Mouse (Mus musculus): Measurements from ENCODE around the gene Fam186b. TPM values are rescaled to one million over a fixed set of nuclear protein-coding genes. Genes with fewer than 3 reads are reported as not detected.

Gene Fam186b
- 0.09 and 0.47 TPM in 2 replicates for polyA plus RNA-seq (2015; fragmentation: Nextera tagmentation; extraction: Ambion mirVana)

GRCm38 (mm10) chr15:99295484-99295981, at the start of gene Fam186b:
TSS of gene Fam186b (minus strand) at chr15:99295888.
- ATAC-seq (replicated peaks; ENCODE audit: insufficient number of reproducible peaks, insufficient read depth, low FRiP score, low read depth) = peak; percentile 4; the same call in 1 of the 2 replicates

GRCm38 (mm10) chr15:99344961-99345360, 49.3 kb upstream of the Fam186b start:
- 48% methylated on average over 4 of the region's 4 CpGs for WGBS
- no peak for ATAC-seq (replicated peaks; ENCODE audit: insufficient number of reproducible peaks, insufficient read depth, low FRiP score, low read depth)
- no peak overlapping the region for H3K4me3 ChIP-seq
- no peaks in the 10 kb centered on the region for H3K27me3 ChIP-seq
- no peak overlapping the region for H3K4me2 ChIP-seq
- H3K9ac ChIP-seq = no peak overlapping the region
- no peaks in the 10 kb centered on the region for H3K9me3 ChIP-seq (replicated peaks)
- H3K36me3 ChIP-seq = no peaks in the 10 kb centered on the region
- peak overlapping the region; percentile 90 for H3K27ac ChIP-seq
- peaks cover 62% of the 10 kb centered on the region for H3K4me1 ChIP-seq (replicated peaks)

More at GRCm38 (mm10) chr15:99295484-99295981, at the start of gene Fam186b:
- Histone ChIP-seq H3K4me2 (peak within 1 kb of the TSS; percentile 77), H3K4me3 (peak within 1 kb of the TSS; percentile 77), H3K27ac (peak within 1 kb of the TSS; percentile 88), H3K27me3 (no peaks in the 10 kb centered on the region), H3K9me3 (replicated peaks) (no peaks in the 10 kb centered on the region), H3K4me1 (replicated peaks) (peaks cover 14% of the 10 kb centered on the region), H3K36me3 (no peaks in the 10 kb centered on the region), H3K9ac (peak within 1 kb of the TSS; percentile 68)
- 3% methylated on average over 17 of the region's 17 CpGs for WGBS

GRCm38 (mm10) chr15:99344148-99344870, 48.6 kb upstream of the Fam186b start:
- no peak overlapping the region for H3K4me3 ChIP-seq
- H3K9ac ChIP-seq = peak overlapping the region; percentile 22; the same call in 1 of the 2 replicates
- ATAC-seq (replicated peaks; ENCODE audit: insufficient number of reproducible peaks, insufficient read depth, low FRiP score, low read depth) = 0 out of 2 replicates have a peak, but pooled peaks have one; percentile 11
- no peaks in the 10 kb centered on the region for H3K9me3 ChIP-seq (replicated peaks)
- peak overlapping the region; percentile 90 for H3K27ac ChIP-seq
- 48% methylated on average over 8 of the region's 8 CpGs for WGBS
- no peaks in the 10 kb centered on the region for H3K27me3 ChIP-seq
- H3K4me1 ChIP-seq (replicated peaks) = peaks cover 64% of the 10 kb centered on the region
- no peaks in the 10 kb centered on the region for H3K36me3 ChIP-seq
- H3K4me2 ChIP-seq = peak overlapping the region; percentile 44; the same call in 1 of the 2 replicates

- peak; percentile 79 for ATAC-seq (replicated peaks; ENCODE audit: insufficient number of reproducible peaks, insufficient read depth, low FRiP score, low read depth)
- peak overlapping the region; percentile 44 for H3K4me2 ChIP-seq
- peaks cover 69% of the 10 kb centered on the region for H3K4me1 ChIP-seq (replicated peaks)
- 18% methylated on average over 5 of the region's 5 CpGs for WGBS
- H3K27ac ChIP-seq = peak overlapping the region; percentile 90
- no peak overlapping the region for H3K4me3 ChIP-seq
- H3K9me3 ChIP-seq (replicated peaks) = no peaks in the 10 kb centered on the region
- H3K9ac ChIP-seq = 0 out of 2 replicates have a peak overlapping the region, but pooled peaks have one; percentile 28
- H3K36me3 ChIP-seq = no peaks in the 10 kb centered on the region
- no peaks in the 10 kb centered on the region for H3K27me3 ChIP-seq
These were observed 47.9 kb upstream of the Fam186b start for GRCm38 (mm10) chr15:99343414-99344147.

GRCm38 (mm10) chr15:99342194-99342981, 46.7 kb upstream of the Fam186b start:
- Histone ChIP-seq H3K27ac (peak overlapping the region; percentile 90), H3K27me3 (no peaks in the 10 kb centered on the region), H3K9ac (peak overlapping the region; percentile 2; the same call in 1 of the 2 replicates), H3K9me3 (replicated peaks) (no peaks in the 10 kb centered on the region), H3K36me3 (no peaks in the 10 kb centered on the region), H3K4me3 (no peak overlapping the region), H3K4me1 (replicated peaks) (peaks cover 72% of the 10 kb centered on the region), H3K4me2 (peak overlapping the region; percentile 44)
- no peak for ATAC-seq (replicated peaks; ENCODE audit: insufficient number of reproducible peaks, insufficient read depth, low FRiP score, low read depth)
- 46% methylated on average over 9 of the region's 9 CpGs for WGBS

- H3K4me2 ChIP-seq = no peak overlapping the region
- peak overlapping the region; percentile 90 for H3K27ac ChIP-seq
- H3K36me3 ChIP-seq = no peaks in the 10 kb centered on the region
- peaks cover 82% of the 10 kb centered on the region for H3K4me1 ChIP-seq (replicated peaks)
- no peak for ATAC-seq (replicated peaks; ENCODE audit: insufficient number of reproducible peaks, insufficient read depth, low FRiP score, low read depth)
- WGBS = 66% methylated on average over 3 of the region's 3 CpGs
- no peak overlapping the region for H3K9ac ChIP-seq
- H3K4me3 ChIP-seq = no peak overlapping the region
- no peaks in the 10 kb centered on the region for H3K27me3 ChIP-seq
- no peaks in the 10 kb centered on the region for H3K9me3 ChIP-seq (replicated peaks)
These were observed 45.4 kb upstream of the Fam186b start for GRCm38 (mm10) chr15:99341102-99341501.

- Histone ChIP-seq H3K27ac (no peak overlapping the region), H3K9ac (no peak overlapping the region), H3K9me3 (replicated peaks) (no peaks in the 10 kb centered on the region), H3K4me3 (no peak overlapping the region), H3K36me3 (no peaks in the 10 kb centered on the region), H3K27me3 (no peaks in the 10 kb centered on the region), H3K4me1 (replicated peaks) (peaks cover 88% of the 10 kb centered on the region), H3K4me2 (no peak overlapping the region)
- WGBS = 45% methylated on average over 6 of the region's 6 CpGs
- no peak for ATAC-seq (replicated peaks; ENCODE audit: insufficient number of reproducible peaks, insufficient read depth, low FRiP score, low read depth)
These were observed 44.0 kb upstream of the Fam186b start for GRCm38 (mm10) chr15:99339669-99340068.

GRCm38 (mm10) chr15:99338916-99339315, 43.2 kb upstream of the Fam186b start:
- H3K36me3 ChIP-seq = no peaks in the 10 kb centered on the region
- H3K27me3 ChIP-seq = no peaks in the 10 kb centered on the region
- H3K27ac ChIP-seq = no peak overlapping the region
- 58% methylated on average over 2 of the region's 2 CpGs for WGBS
- H3K9ac ChIP-seq = no peak overlapping the region
- no peak for ATAC-seq (replicated peaks; ENCODE audit: insufficient number of reproducible peaks, insufficient read depth, low FRiP score, low read depth)
- H3K4me3 ChIP-seq = no peak overlapping the region
- H3K9me3 ChIP-seq (replicated peaks) = no peaks in the 10 kb centered on the region
- H3K4me2 ChIP-seq = no peak overlapping the region
- H3K4me1 ChIP-seq (replicated peaks) = peaks cover 88% of the 10 kb centered on the region

GRCm38 (mm10) chr15:99335801-99336320, 40.2 kb upstream of the Fam186b start:
- H3K9me3 ChIP-seq (replicated peaks) = no peaks in the 10 kb centered on the region
- peak overlapping the region; percentile 95 for H3K27ac ChIP-seq
- no peaks in the 10 kb centered on the region for H3K27me3 ChIP-seq
- no peak overlapping the region for H3K9ac ChIP-seq
- H3K4me3 ChIP-seq = no peak overlapping the region
- peaks cover 88% of the 10 kb centered on the region for H3K4me1 ChIP-seq (replicated peaks)
- ATAC-seq (replicated peaks; ENCODE audit: insufficient number of reproducible peaks, insufficient read depth, low FRiP score, low read depth) = no peak
- peaks cover 4% of the 10 kb centered on the region; the same call in 1 of the 2 replicates for H3K36me3 ChIP-seq
- peak overlapping the region; percentile 11; the same call in 1 of the 2 replicates for H3K4me2 ChIP-seq
- 37% methylated on average over 8 of the region's 8 CpGs for WGBS

- no peak overlapping the region for H3K4me2 ChIP-seq
- H3K27ac ChIP-seq = peak overlapping the region; percentile 95
- no peak overlapping the region; the same call in 1 of the 2 replicates for H3K9ac ChIP-seq
- H3K27me3 ChIP-seq = no peaks in the 10 kb centered on the region
- H3K36me3 ChIP-seq = peaks cover 7% of the 10 kb centered on the region; the same call in 1 of the 2 replicates
- 40% methylated on average over 6 of the region's 6 CpGs for WGBS
- peaks cover 89% of the 10 kb centered on the region for H3K4me1 ChIP-seq (replicated peaks)
- no peak for ATAC-seq (replicated peaks; ENCODE audit: insufficient number of reproducible peaks, insufficient read depth, low FRiP score, low read depth)
- no peaks in the 10 kb centered on the region for H3K9me3 ChIP-seq (replicated peaks)
- H3K4me3 ChIP-seq = no peak overlapping the region
These were observed 38.8 kb upstream of the Fam186b start for GRCm38 (mm10) chr15:99334500-99334899.

Data from heart, embryonic 15.5 days (tissue).